Mouse (Mus musculus): ENCODE results near the gene Slc23a2. TPM values are rescaled to one million over a fixed set of nuclear protein-coding genes. Genes with fewer than 3 reads are reported as not detected.

Slc23a2 gene
- polyA plus RNA-seq, 1 experiment from 2014 or later, result 7.7 TPM

- no peak for ATAC-seq (replicated peaks; ENCODE audit: insufficient number of reproducible peaks, low FRiP score, low TSS enrichment, low read depth)
- Histone ChIP-seq H3K9ac (replicated peaks; ENCODE audit: low read length) (no peak overlapping the region), H3K4me3 (ENCODE audit: low read depth, low read length) (no peak overlapping the region), H3K36me3 (replicated peaks; ENCODE audit: control insufficient read depth, insufficient read depth, low read depth, low read length) (no peaks in the 10 kb centered on the region), H3K27ac (replicated peaks; ENCODE audit: low read depth, low read length) (no peak overlapping the region), H3K9me3 (replicated peaks; ENCODE audit: control insufficient read depth, low read length) (no peaks in the 10 kb centered on the region), H3K27me3 (ENCODE audit: control insufficient read depth, insufficient read depth, low read length) (no peaks in the 10 kb centered on the region), H3K4me1 (ENCODE audit: control insufficient read depth, insufficient read depth, low read length) (no peaks in the 10 kb centered on the region), H3K4me2 (ENCODE audit: low read depth, low read length) (no peak overlapping the region)
- no peak for DNase-seq (ENCODE audit: low spot score)
- WGBS, result 81% methylated on average over 3 of the region's 3 CpGs
Observed at GRCm38 (mm10) chr2:132174048-132174447, 29.1 kb upstream of the Slc23a2 start.

GRCm38 (mm10) chr2:132171939-132172338 is 27.0 kb upstream of the Slc23a2 start:
- no peak for ATAC-seq (replicated peaks; ENCODE audit: insufficient number of reproducible peaks, low FRiP score, low TSS enrichment, low read depth)
- 86% methylated on average over 8 of the region's 8 CpGs for WGBS
- Histone ChIP-seq H3K4me3 (ENCODE audit: low read depth, low read length) (no peak overlapping the region), H3K4me2 (ENCODE audit: low read depth, low read length) (no peak overlapping the region), H3K27me3 (ENCODE audit: control insufficient read depth, insufficient read depth, low read length) (no peaks in the 10 kb centered on the region), H3K36me3 (replicated peaks; ENCODE audit: control insufficient read depth, insufficient read depth, low read depth, low read length) (no peaks in the 10 kb centered on the region), H3K9ac (replicated peaks; ENCODE audit: low read length) (no peak overlapping the region), H3K9me3 (replicated peaks; ENCODE audit: control insufficient read depth, low read length) (no peaks in the 10 kb centered on the region), H3K27ac (replicated peaks; ENCODE audit: low read depth, low read length) (no peak overlapping the region), H3K4me1 (ENCODE audit: control insufficient read depth, insufficient read depth, low read length) (no peaks in the 10 kb centered on the region)
- no peak for DNase-seq (ENCODE audit: low spot score)

- Histone ChIP-seq H3K27me3 (ENCODE audit: control insufficient read depth, insufficient read depth, low read length) (no peaks in the 10 kb centered on the region), H3K4me1 (ENCODE audit: control insufficient read depth, insufficient read depth, low read length) (no peaks in the 10 kb centered on the region), H3K9me3 (replicated peaks; ENCODE audit: control insufficient read depth, low read length) (no peaks in the 10 kb centered on the region), H3K36me3 (replicated peaks; ENCODE audit: control insufficient read depth, insufficient read depth, low read depth, low read length) (no peaks in the 10 kb centered on the region), H3K4me2 (ENCODE audit: low read depth, low read length) (no peak overlapping the region), H3K27ac (replicated peaks; ENCODE audit: low read depth, low read length) (no peak overlapping the region), H3K9ac (replicated peaks; ENCODE audit: low read length) (no peak overlapping the region), H3K4me3 (ENCODE audit: low read depth, low read length) (no peak overlapping the region)
- no peak for ATAC-seq (replicated peaks; ENCODE audit: insufficient number of reproducible peaks, low FRiP score, low TSS enrichment, low read depth)
- DNase-seq (ENCODE audit: low spot score), result no peak
- WGBS, result 87% methylated on average over 7 of the region's 7 CpGs
Observed at GRCm38 (mm10) chr2:132169150-132169549, 24.2 kb upstream of the Slc23a2 start.

- Histone ChIP-seq H3K27ac (replicated peaks; ENCODE audit: low read depth, low read length) (no peak overlapping the region), H3K9me3 (replicated peaks; ENCODE audit: control insufficient read depth, low read length) (no peaks in the 10 kb centered on the region), H3K36me3 (replicated peaks; ENCODE audit: control insufficient read depth, insufficient read depth, low read depth, low read length) (no peaks in the 10 kb centered on the region), H3K9ac (replicated peaks; ENCODE audit: low read length) (no peak overlapping the region), H3K27me3 (ENCODE audit: control insufficient read depth, insufficient read depth, low read length) (no peaks in the 10 kb centered on the region), H3K4me3 (ENCODE audit: low read depth, low read length) (no peak overlapping the region), H3K4me1 (ENCODE audit: control insufficient read depth, insufficient read depth, low read length) (no peaks in the 10 kb centered on the region), H3K4me2 (ENCODE audit: low read depth, low read length) (no peak overlapping the region)
- no peak for DNase-seq (ENCODE audit: low spot score)
- ATAC-seq (replicated peaks; ENCODE audit: insufficient number of reproducible peaks, low FRiP score, low TSS enrichment, low read depth), result no peak
- 92% methylated on average over 1 of the region's 1 CpGs for WGBS
Observed at GRCm38 (mm10) chr2:132163626-132164025, 18.7 kb upstream of the Slc23a2 start.

GRCm38 (mm10) chr2:132157482-132157881 is 12.6 kb upstream of the Slc23a2 start:
- Histone ChIP-seq H3K36me3 (replicated peaks; ENCODE audit: control insufficient read depth, insufficient read depth, low read depth, low read length) (no peaks in the 10 kb centered on the region), H3K27me3 (ENCODE audit: control insufficient read depth, insufficient read depth, low read length) (no peaks in the 10 kb centered on the region), H3K9me3 (replicated peaks; ENCODE audit: control insufficient read depth, low read length) (no peaks in the 10 kb centered on the region), H3K9ac (replicated peaks; ENCODE audit: low read length) (no peak overlapping the region), H3K4me2 (ENCODE audit: low read depth, low read length) (no peak overlapping the region), H3K4me1 (ENCODE audit: control insufficient read depth, insufficient read depth, low read length) (no peaks in the 10 kb centered on the region), H3K27ac (replicated peaks; ENCODE audit: low read depth, low read length) (no peak overlapping the region), H3K4me3 (ENCODE audit: low read depth, low read length) (no peak overlapping the region)
- ATAC-seq (replicated peaks; ENCODE audit: insufficient number of reproducible peaks, low FRiP score, low TSS enrichment, low read depth) (no peak), DNase-seq (ENCODE audit: low spot score) (no peak)
- WGBS, result 75% methylated on average over 4 of the region's 4 CpGs

GRCm38 (mm10) chr2:132152670-132153069 is 7.8 kb upstream of the Slc23a2 start:
- Histone ChIP-seq H3K4me1 (ENCODE audit: control insufficient read depth, insufficient read depth, low read length) (no peaks in the 10 kb centered on the region), H3K27me3 (ENCODE audit: control insufficient read depth, insufficient read depth, low read length) (no peaks in the 10 kb centered on the region), H3K9ac (replicated peaks; ENCODE audit: low read length) (no peak overlapping the region), H3K27ac (replicated peaks; ENCODE audit: low read depth, low read length) (no peak overlapping the region), H3K9me3 (replicated peaks; ENCODE audit: control insufficient read depth, low read length) (no peaks in the 10 kb centered on the region), H3K4me3 (ENCODE audit: low read depth, low read length) (no peak overlapping the region), H3K36me3 (replicated peaks; ENCODE audit: control insufficient read depth, insufficient read depth, low read depth, low read length) (no peaks in the 10 kb centered on the region), H3K4me2 (ENCODE audit: low read depth, low read length) (no peak overlapping the region)
- ATAC-seq (replicated peaks; ENCODE audit: insufficient number of reproducible peaks, low FRiP score, low TSS enrichment, low read depth) (no peak), DNase-seq (ENCODE audit: low spot score) (no peak)
- WGBS, result 62% methylated on average over 5 of the region's 5 CpGs

GRCm38 (mm10) chr2:132151592-132151991 is 6.7 kb upstream of the Slc23a2 start:
- Histone ChIP-seq H3K9me3 (replicated peaks; ENCODE audit: control insufficient read depth, low read length) (no peaks in the 10 kb centered on the region), H3K9ac (replicated peaks; ENCODE audit: low read length) (no peak overlapping the region), H3K36me3 (replicated peaks; ENCODE audit: control insufficient read depth, insufficient read depth, low read depth, low read length) (no peaks in the 10 kb centered on the region), H3K4me1 (ENCODE audit: control insufficient read depth, insufficient read depth, low read length) (no peaks in the 10 kb centered on the region), H3K4me2 (ENCODE audit: low read depth, low read length) (no peak overlapping the region), H3K27ac (replicated peaks; ENCODE audit: low read depth, low read length) (no peak overlapping the region), H3K4me3 (ENCODE audit: low read depth, low read length) (no peak overlapping the region), H3K27me3 (ENCODE audit: control insufficient read depth, insufficient read depth, low read length) (no peaks in the 10 kb centered on the region)
- ATAC-seq (replicated peaks; ENCODE audit: insufficient number of reproducible peaks, low FRiP score, low TSS enrichment, low read depth) (no peak), DNase-seq (ENCODE audit: low spot score) (no peak)
- 70% methylated on average over 6 of the region's 6 CpGs for WGBS

- H3K9ac ChIP-seq (replicated peaks; ENCODE audit: low read length), result no peak overlapping the region
- ATAC-seq (replicated peaks; ENCODE audit: insufficient number of reproducible peaks, low FRiP score, low TSS enrichment, low read depth) (no peak), DNase-seq (ENCODE audit: low spot score) (no peak)
- no peaks in the 10 kb centered on the region for H3K36me3 ChIP-seq (replicated peaks; ENCODE audit: control insufficient read depth, insufficient read depth, low read depth, low read length)
- H3K27ac ChIP-seq (replicated peaks; ENCODE audit: low read depth, low read length), result no peak overlapping the region
- no peak overlapping the region for H3K4me3 ChIP-seq (ENCODE audit: low read depth, low read length)
- 80% methylated on average over 1 of the region's 1 CpGs for WGBS
- no peak overlapping the region for H3K4me2 ChIP-seq (ENCODE audit: low read depth, low read length)
- no peaks in the 10 kb centered on the region for H3K9me3 ChIP-seq (replicated peaks; ENCODE audit: control insufficient read depth, low read length)
- H3K27me3 ChIP-seq (ENCODE audit: control insufficient read depth, insufficient read depth, low read length), result no peaks in the 10 kb centered on the region
- no peaks in the 10 kb centered on the region for H3K4me1 ChIP-seq (ENCODE audit: control insufficient read depth, insufficient read depth, low read length)
Observed at GRCm38 (mm10) chr2:132150926-132151325, 6.0 kb upstream of the Slc23a2 start.

All from embryonic facial prominence, embryonic 11.5 days (tissue).